Mouse (Mus musculus) kidney, adult 11 months (tissue): ENCODE measurements around the gene Fabp3.

Source experiments
- DNase-seq: peaks from one replicate; pipeline ENCODE4 v3.0.0; 2022

Fabp3 gene

GRCm38 (mm10) chr4:130295047-130295745 is 13.2 kb upstream of the Fabp3 start:
- no peak for DNase-seq

DNA sequence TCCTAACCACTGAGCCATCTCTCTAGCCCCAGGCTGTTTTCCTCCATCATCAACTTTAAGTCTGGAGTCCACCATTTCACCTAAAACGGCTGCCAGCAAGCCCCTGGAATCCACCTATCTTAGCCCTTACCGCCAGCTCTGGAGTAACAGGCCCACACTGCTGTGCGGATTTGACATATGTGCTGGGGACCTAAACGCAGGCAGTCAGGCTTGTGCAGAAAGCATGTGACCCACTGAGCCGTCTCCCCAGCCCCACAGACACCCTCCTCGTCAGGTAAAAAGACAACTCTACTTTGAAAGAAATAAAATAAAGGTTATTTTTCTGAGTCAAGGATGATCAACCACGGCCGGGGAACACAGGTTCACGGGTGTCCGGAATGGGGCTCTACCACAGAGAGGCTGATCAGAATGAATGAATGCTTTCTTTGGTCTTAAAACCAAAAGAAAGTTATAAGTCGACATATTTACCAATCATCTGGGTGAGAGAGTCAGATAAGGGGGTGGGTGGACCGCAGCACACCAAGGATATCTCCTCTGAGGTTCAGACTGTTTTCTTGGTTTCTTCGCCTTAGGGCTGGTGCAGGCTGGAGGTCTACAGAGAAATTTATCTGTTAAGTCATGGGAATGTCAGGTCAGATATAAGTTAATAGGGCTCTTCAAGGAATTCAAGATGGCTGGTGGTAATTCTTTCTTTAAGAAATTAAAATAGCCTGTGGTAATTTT is 12.0 kb upstream of the Fabp3 start:
- no peak for DNase-seq

GRCm38 (mm10) chr4:130297123-130297529 is 11.3 kb upstream of the Fabp3 start:
- no peak for DNase-seq

- no peak for DNase-seq
These were observed 9.3 kb upstream of the Fabp3 start for GRCm38 (mm10) chr4:130298877-130299628.

DNA sequence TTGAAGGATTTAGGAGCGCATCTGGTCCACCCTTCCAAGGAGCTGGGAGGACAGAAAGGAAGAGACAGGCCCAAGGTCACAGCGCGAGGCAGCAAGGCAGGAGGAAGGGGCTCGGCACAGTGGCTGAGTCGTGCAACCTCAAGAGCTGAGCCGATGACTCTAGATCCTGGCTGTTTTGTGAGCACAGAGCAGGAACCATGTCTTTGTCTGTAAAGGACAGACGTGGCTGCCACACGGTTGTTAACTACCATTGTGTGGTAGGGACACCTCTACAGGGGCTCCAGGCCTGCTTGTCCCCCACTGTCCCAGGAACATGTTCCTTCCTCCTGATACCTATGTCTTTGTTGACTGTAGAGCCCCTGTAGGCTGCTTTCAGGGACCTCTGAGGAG is 8.8 kb upstream of the Fabp3 start:
- no peak for DNase-seq

- no peak for DNase-seq
These were observed 6.0 kb upstream of the Fabp3 start for GRCm38 (mm10) chr4:130302285-130302870.

DNA sequence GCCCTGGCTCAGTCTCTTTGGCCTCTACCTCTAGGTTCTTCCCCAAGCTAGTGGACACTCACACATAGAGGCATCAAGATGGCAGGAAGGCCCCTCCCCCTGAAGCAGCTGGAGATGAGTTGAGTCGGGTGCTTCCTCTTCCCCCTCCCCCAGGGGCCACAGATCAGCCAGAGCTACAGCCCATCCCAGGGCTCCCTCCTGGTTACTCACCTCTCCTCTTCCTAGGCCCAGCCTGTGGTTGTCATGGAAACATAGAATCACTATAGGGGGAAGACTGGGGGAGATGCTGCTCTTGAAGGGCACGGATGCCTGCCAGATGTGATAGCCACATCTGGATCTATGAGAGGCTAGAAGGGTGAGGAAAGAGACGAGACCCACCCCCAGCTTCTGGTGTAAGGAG is 3.6 kb upstream of the Fabp3 start:
- DNase-seq, result no peak

- DNase-seq, result peak; percentile 83
These were observed 1.4 kb upstream of the Fabp3 start for GRCm38 (mm10) chr4:130306796-130307630.

GRCm38 (mm10) chr4:130307851-130308230 is 554 bp upstream of the Fabp3 start:
- DNase-seq, result peak; percentile 94

DNA sequence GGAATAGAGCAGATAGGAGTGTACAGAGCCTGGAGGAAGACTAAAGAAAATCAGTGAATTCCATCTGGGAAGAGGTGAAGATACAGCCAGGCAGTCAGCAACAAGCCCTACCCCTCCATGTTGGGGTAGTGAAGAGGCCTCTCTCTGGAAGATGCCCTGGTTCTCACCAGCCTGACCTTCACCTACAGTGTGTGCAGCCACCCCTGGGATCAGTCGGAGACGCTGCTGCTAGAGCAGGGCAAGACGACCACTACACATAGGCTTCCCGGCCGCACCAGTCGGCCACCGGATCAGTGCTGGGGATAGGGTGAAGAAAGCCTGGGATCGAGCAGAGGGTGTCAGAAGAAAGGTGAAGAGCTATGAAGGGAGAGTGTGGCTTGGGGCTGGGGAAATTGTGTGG is 859 bp downstream of the Fabp3 start:
- DNase-seq, result no peak

- DNase-seq, result no peak
These were observed 4.1 kb downstream of the Fabp3 start for GRCm38 (mm10) chr4:130312526-130312925.

DNA sequence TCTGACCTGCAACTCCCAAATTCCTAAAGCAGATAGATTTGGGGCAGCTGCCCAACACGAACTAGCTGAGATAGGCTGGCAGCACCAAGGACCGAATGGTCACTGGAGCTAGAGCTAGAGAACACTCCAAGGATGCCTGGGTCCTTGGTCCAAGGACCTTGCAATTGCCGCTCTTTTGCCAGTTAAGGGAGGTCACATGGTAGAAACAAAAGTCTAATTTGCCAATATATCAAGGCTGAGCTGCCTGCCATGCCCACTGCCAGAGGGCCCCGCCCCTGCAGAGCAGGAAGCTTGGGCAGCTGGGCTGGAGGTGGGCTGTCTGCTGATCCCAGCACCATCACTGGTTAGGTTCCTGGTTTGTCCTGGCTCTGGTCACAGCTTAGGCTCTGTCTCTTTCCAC is 5.2 kb downstream of the Fabp3 start:
- DNase-seq, result no peak

DNA sequence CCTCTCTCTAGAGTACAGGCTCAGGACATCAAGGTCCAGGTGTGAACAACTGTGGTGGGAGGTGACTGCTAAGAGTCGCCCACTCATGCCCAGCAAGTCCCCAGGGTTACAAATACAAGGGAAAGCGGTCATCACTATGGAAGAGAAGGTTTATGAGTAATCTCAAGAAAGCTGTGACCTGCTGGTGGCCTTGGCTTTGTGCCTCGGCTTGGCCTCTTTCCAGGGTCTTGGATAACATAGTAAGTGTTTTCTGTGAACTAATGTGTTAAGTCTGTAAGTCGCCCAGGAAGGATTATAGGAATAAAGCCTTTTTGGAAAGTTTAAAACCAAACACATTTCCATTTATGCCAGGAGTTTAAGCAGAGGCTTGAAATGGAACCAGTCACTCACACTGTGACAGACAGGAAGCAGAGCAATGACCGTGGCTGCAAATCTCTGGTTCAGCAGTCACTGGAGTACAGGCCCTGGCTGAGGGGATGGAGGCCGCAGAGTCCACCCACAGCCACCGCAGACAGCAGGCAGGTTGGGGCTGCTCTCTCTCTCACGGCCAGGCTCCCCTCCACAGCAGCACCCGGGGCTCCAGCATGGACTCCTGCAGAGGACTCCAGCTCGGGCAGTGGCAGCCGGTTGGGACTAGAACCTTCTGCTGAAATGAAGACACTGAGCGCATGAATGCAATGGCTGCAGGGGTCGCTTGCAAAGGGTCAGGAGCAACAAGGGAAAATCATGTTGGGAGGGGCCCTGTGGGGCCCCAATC is 7.6 kb downstream of the Fabp3 start:
- DNase-seq, result peak; percentile 81

GRCm38 (mm10) chr4:130316691-130317090 is 8.3 kb downstream of the Fabp3 start:
- DNase-seq, result no peak

DNA sequence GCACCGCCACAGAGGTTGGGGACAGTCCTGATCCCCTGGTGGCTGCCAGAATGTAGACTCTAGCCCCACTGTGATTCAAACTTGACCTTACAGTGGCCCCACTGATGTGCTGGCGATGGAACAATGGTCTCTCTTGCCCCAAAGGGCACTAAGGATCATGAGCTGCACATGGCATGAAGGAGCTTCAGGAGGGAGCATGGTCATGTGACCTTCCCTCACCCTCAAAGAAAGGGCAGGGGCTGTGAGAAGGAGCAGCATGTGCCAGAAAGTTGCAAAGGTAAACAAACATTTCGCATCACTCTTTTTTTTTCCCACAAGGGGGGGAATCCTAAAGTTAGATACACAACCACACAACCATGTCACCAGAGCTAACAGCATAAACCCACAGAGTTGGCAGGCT is 9.7 kb downstream of the Fabp3 start:
- DNase-seq, result peak; percentile 52

GRCm38 (mm10) chr4:130319564-130319963 is 11.2 kb downstream of the Fabp3 start:
- DNase-seq, result no peak

DNA sequence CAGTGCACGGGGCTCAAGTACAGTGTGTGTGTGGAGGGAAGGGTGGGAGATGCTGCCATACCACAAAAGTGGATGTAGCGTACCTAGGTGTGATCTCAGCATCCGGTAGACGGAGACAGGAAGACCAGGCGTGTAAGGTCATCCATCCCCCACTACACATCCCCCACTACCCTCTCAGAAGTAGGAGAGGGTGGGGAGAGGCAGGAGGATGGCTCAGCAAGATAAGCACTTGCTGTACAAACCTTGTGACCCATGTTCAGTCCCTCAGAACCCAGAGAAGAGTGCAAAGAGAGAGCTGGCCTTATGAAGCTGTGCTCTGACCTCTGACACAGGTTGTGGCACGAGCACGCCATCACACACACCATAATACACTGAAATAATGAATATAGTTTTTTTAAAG is 13.2 kb downstream of the Fabp3 start:
- no peak for DNase-seq

DNA sequence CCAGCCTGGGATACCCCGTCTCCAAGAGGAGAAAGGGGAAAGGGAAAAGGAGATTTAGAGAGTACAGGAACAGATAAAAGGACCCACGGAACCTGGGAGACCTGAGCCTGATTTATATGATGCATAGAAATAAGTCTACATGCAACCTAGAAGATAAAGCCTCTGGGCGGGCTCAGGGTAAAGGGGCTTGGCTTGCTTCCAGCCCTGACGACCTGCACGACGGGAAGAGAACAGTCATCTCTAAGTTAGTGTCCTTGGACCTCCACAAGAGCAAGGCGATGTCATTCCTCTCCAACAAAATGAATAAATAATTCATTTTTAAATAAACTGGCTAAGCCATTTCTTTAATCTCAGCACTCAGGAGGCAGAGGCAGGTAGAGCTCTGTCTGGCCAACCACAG is 14.2 kb downstream of the Fabp3 start:
- DNase-seq, result no peak

- DNase-seq, result no peak
These were observed 14.8 kb downstream of the Fabp3 start for GRCm38 (mm10) chr4:130323165-130323564.

DNA sequence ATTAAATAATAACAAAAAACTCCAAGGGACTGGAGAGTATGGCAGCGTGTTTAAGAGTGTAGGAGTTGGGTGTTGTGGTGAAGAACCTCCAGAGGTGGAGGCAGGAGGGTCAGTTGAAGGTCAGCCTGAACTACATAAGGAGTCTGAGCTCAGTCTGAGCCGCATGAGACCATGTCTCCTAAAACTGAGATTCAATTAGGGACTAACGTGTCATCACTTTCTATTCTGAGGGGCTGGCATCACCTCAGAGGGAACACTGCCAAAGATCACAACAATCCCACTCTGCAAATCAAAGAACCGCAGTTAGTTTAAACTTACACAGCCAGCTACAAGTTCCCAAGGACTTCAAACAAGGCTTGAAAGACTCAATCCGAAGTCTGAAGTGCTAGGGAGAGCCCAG is 15.2 kb downstream of the Fabp3 start:
- no peak for DNase-seq

GRCm38 (mm10) chr4:130325446-130325845 is 17.1 kb downstream of the Fabp3 start:
- no peak for DNase-seq

DNA sequence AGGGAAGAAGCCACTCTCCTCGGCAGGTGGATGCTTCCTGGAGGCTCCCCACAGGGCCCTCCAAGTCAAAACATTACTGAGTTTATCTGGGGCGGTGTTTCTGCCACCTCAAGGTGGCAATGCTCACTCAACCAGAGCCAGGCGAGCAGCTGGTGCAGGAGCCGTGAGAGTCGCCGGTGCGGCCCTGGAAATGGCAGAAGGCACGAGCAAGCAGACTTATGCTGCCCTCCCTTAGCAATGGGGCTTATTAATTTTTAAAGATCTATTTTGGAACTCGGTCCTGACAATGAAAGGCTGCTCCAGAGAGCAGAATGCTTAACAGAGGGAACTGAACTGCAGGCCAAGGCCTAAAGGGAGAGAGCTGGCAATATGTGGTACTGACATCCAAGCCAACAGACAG is 19.0 kb downstream of the Fabp3 start:
- DNase-seq, result no peak
